Mouse (Mus musculus): ENCODE data around the gene Ceacam18.

GRCm38 (mm10) chr7:43652683-43653082 is 18.2 kb downstream of the Ceacam18 start:
- TF ChIP-seq POLR2A (IDR thresholded peaks at IDR 0.05; ENCODE audit: borderline replicate concordance, extremely low read depth, low read depth, low read length), result no peak
- no peak for TF ChIP-seq CTCF (IDR thresholded peaks at IDR 0.05; ENCODE audit: insufficient read depth, low read length)
